Mouse (Mus musculus) embryonic stem cell, embryonic (primary cell): ENCODE results near the gene N4bp2.

Source experiments
- CTCF ChIA-PET, 4 experiments: fragments of 300-600 bp in 2 of 4; fragments of 350-600 bp in 2 of 4; sonication (Branson Sonifier 250); formaldehyde crosslinking; loops; one replicate each; lab custom pipeline; 2022; ENCODE audit warnings: inconsistent platforms in 2 of 4; lab: Charles Lee
- POLR2A ChIA-PET, 4 experiments: fragments of 300-600 bp in 2 of 4; fragments of 350-600 bp in 2 of 4; sonication (Branson Sonifier 250); formaldehyde crosslinking; loops; one replicate each; lab custom pipeline; 2022; ENCODE audit warnings: antibody characterized with exemption in 4 of 4, inconsistent platforms in 1 of 4; lab: Charles Lee

N4bp2 gene

GRCm38 (mm10) chr5:65863349-65863749, 100.0 kb downstream of the N4bp2 start:
- POLR2A ChIA-PET, result interaction anchor here in 1 of 4 experiments (1.2 kb wide), 1 partner anchor 13 kb away, joined by 3 read pairs; no protein-coding TSS in a partner anchor

GRCm38 (mm10) chr5:65864486-65864885, 101.2 kb downstream of the N4bp2 start:
- POLR2A ChIA-PET, result interaction anchor here in 1 of 4 experiments (1.2 kb wide), 1 partner anchor 14 kb away, joined by 3 read pairs; no protein-coding TSS in a partner anchor
- CTCF ChIA-PET, result interaction anchor here in 2 of 4 experiments (0.6 to 1.1 kb wide), 2 partner anchors 34 to 79 kb away, joined by 3 read pairs; no protein-coding TSS in a partner anchor

More at GRCm38 (mm10) chr5:65863349-65863749, 100.0 kb downstream of the N4bp2 start:
- CTCF ChIA-PET, result no interaction called here

- POLR2A ChIA-PET, result no interaction called here
- CTCF ChIA-PET, result no interaction called here
Observed at GRCm38 (mm10) chr5:65864946-65865345, 101.6 kb downstream of the N4bp2 start.

DNA sequence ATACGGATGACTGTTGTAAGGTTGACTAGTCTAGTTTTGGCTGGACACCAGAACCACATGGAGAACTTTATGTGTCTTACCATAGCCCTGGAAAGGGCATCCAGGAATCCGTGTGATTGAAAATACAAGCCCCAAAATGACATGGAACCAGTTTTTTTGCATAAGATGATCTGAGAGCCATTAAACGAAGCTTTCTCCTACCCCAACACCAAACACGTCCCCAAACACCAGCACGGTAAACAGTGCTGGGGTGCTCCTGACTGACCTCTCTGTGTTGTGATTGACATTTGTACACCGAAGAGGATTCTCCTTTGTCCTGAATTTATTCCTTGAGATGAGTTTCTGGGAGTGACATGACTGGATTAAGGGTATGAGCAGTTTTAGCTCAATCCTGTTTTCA, 103.3 kb downstream of the N4bp2 start:
- ChIA-PET CTCF (no interaction called here), POLR2A (no interaction called here)

DNA sequence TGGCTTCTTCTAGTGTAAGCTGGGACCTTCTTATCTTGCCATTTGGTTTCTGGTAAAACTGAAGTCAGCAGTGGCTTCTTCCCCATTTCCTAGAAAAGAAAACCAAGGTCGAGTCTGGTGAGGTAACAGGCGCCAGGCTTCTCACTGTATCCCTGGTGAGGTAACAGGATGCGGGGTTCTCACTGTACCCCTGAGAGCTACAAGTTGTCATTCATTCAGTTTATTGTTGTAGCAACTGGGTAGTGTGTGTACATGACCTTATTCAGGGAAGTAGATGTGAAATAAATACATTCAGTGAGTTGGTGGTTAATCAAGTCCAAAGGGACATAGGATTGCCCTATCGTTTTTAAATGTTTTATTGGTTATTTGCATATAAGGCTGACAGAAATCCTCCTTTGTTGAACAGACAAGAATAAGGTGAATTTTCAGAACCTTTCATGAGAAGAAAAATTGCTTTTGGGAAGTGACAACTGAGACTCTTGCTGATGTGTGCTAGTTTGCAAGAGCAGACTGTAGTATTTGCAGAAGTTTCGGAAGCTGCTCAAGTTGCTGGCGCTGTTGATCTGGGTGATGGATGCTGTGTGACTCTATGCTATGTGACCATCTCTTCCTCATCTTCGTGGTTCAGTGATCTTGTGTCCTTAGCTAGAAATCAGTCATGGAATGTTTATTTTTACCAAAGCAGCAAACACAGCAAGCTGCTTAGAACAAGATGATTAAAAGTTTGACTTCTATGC, 104.2 kb downstream of the N4bp2 start:
- ChIA-PET CTCF (no interaction called here), POLR2A (no interaction called here)

DNA sequence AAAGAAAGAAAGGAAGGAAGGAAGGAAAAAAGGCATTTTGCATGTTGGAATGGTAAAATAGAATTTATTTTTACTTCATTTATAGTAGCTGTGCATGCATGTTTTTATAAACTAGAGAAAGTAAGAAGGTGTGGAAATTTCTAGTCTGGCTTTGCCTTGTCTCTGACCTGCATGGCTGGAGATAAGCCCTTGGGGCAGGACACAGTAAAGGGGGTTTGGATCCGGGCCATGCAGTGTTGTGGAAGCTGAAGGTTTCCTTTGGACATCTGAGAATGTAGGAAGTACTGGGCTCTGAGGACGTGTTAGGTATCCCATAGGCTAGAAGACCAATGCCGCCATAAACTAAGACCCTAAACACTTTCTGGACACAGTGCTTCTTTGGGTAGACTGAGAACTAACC, 105.1 kb downstream of the N4bp2 start:
- CTCF ChIA-PET, result interaction anchor here in 1 of 4 experiments (0.6 kb wide), 1 partner anchor 46 kb away, joined by 3 read pairs; no protein-coding TSS in a partner anchor
- POLR2A ChIA-PET, result no interaction called here

- CTCF ChIA-PET, result no interaction called here
- POLR2A ChIA-PET, result interaction anchor here in 2 of 4 experiments (0.6 to 0.9 kb wide), 3 partner anchors 9 to 66 kb away, joined by 3 to 6 read pairs (median 3); partner anchors contain the start of gene Rhoh (in 1 of the 2)
Observed at GRCm38 (mm10) chr5:65869660-65870059, 106.3 kb downstream of the N4bp2 start.

DNA sequence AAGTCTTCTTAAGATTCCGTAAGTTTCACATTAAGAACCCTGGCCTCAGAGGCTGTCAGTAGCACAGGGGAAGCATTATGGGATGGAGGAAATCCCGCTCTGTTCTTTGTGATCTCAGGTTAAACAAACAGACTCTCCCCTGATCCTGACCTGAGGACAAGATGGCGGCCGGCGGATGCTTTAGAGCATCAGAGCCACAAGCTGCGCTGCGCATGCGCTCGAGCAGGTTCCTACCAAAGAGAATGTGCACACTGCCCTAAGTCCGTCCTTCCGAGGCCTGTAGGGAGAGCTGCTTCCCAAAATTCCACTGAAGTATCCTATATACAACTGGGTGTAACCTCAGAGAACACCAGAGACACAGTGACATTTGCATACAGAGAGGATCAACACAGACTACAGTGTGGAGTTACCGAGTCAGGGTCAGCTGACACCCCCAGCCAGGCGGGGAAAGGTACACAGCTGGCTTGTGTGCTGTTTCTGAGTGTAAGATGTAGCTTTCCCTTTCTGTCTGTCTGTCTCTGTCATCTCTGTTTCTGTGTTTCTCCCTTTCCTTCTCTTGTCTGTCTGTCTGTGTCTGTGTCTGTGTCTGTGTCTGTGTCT, 108.1 kb downstream of the N4bp2 start:
- CTCF ChIA-PET, result interaction anchor here in 3 of 4 experiments (0.5 to 0.8 kb wide), 3 partner anchors 42 to 165 kb away, joined by 3 to 6 read pairs (median 3); no protein-coding TSS in a partner anchor
- POLR2A ChIA-PET, result interaction anchor here in 3 of 4 experiments (0.6 to 2.0 kb wide), 14 partner anchors 10 to 480 kb away, joined by 3 to 4 read pairs (median 3); partner anchors contain the start of genes Lias (in 1 of the 3), N4bp2 (in 1 of the 3), Rhoh (in 1 of the 3) and Rpl9 (in 1 of the 3)

GRCm38 (mm10) chr5:65873212-65873611, 109.9 kb downstream of the N4bp2 start:
- CTCF ChIA-PET, result interaction anchor here in 1 of 4 experiments (0.5 kb wide), 1 partner anchor 70 kb away, joined by 4 read pairs; no protein-coding TSS in a partner anchor

DNA sequence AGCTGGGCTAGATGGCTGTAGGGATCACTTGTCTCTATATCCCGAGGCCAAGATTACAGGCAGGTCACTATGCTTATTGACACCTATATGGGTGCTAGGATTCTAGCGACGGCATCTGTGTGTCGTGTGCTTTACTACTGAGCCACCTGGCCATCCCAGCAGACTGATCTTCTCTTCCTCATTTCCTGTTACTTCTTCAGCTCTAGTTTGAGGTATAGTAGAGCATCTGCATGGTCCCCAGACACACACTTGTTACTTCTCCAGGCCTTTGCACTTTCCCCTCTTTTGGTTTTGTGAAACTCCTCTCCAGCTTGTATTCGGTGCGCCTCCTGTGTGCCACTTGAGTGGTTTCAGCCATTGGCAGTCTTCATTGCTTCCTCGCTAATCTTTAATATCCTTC, 111.9 kb downstream of the N4bp2 start:
- ChIA-PET CTCF (interaction anchor here in 1 of 4 experiments (0.7 kb wide), 1 partner anchor 180 kb away, joined by 3 read pairs; no protein-coding TSS in a partner anchor), POLR2A (no interaction called here)

More at GRCm38 (mm10) chr5:65873212-65873611, 109.9 kb downstream of the N4bp2 start:
- POLR2A ChIA-PET, result interaction anchor here in 1 of 4 experiments (1.6 kb wide), 1 partner anchor 12 kb away, joined by 3 read pairs; the partner anchor contains the start of gene Rhoh

DNA sequence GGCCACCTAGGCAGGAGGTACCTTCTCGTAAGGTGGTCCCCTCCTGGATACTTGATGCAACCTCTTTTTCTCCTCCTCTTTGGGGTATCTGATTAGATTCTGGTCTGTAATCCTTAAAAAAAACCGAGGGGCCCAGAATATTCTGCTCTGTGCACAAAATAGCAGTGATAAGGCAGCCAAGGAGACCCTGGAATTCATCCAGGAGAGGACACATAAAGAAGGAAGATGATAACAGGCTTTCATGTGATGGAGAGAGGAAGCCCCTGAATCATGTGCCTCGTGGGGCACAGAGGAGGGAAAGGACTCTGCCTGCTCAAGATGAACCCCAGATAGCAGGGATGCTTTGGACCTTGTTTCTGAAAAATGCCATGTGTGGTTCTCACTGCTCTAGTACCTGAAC, 115.0 kb downstream of the N4bp2 start:
- CTCF ChIA-PET, result no interaction called here
- POLR2A ChIA-PET, result no interaction called here
